Mouse (Mus musculus) lung, embryonic 16.5 days (tissue): ENCODE results near the gene Rnf207. TPM values are rescaled to one million over a fixed set of nuclear protein-coding genes. Genes with fewer than 3 reads are reported as not detected.

Experiments used
- ATAC-seq: fragments of 200-750 bp; cut with Nextera tagmentation; 2 replicates; pipeline ENCODE4 v1.8.0; 2017; ENCODE audit warnings: low read depth, mild to moderate bottlenecking, moderate library complexity
- H3K27ac ChIP-seq: fragments of 300-500 bp; sonication (generic); 2 replicates; pipeline ENCODE4 v1.5.1; 2014; ENCODE audit warnings: mild to moderate bottlenecking, control low read depth, low read length
- H3K27me3 ChIP-seq: fragments of 300-500 bp; sonication (generic); 2 replicates; pipeline ENCODE4 v1.6.1; 2014; ENCODE audit warnings: low read depth, low read length, mixed read lengths; ENCODE audit not compliant: control insufficient read depth, insufficient read depth
- H3K36me3 ChIP-seq: fragments of 300-500 bp; sonication (generic); 2 replicates; pipeline ENCODE4 v1.6.1; 2014; ENCODE audit warnings: low read length; ENCODE audit not compliant: control insufficient read depth, insufficient read depth
- H3K4me1 ChIP-seq: fragments of 300-500 bp; sonication (generic); replicated peaks from 2 replicates; pipeline ENCODE4 v1.6.1; 2014; ENCODE audit warnings: low read length, mixed read lengths; ENCODE audit not compliant: control insufficient read depth, insufficient read depth
- H3K4me2 ChIP-seq: fragments of 300-500 bp; sonication (generic); 2 replicates; pipeline ENCODE4 v1.6.1; 2014; ENCODE audit warnings: low read depth, low read length, control low read depth
- H3K4me3 ChIP-seq: fragments of 300-500 bp; sonication (generic); 2 replicates; pipeline ENCODE4 v1.5.1; 2014; ENCODE audit warnings: mild to moderate bottlenecking, low read length, control low read depth
- H3K9ac ChIP-seq: fragments of 300-500 bp; sonication (generic); 2 replicates; pipeline ENCODE4 v1.6.1; 2014; ENCODE audit warnings: low read length, control low read depth
- H3K9me3 ChIP-seq: fragments of 300-500 bp; sonication (generic); 2 replicates; pipeline ENCODE4 v1.6.1; 2016; ENCODE audit warnings: low read length; ENCODE audit not compliant: control insufficient read depth
- WGBS: fragments of 180-500 bp; shearing (Covaris S2); extraction: QIAGEN DNeasy Blood & Tissue Kit; methylation state at CpG from one replicate; pipeline ENCODE4 v1.1.7; 2014; 5-methylcytosine and 5-hydroxymethylcytosine counted together
- polyA plus RNA-seq: library from polyadenylated mRNA; unstranded; fragments of >200 nt; fragmentation: Nextera tagmentation; extraction: Ambion mirVana; gene quantifications from 2 replicates; pipeline ENCODE4 v1.2.1, GENCODE M21; 2015

Gene Rnf207
- polyA plus RNA-seq, 1 experiment from 2014 or later: 2.5 TPM

DNA sequence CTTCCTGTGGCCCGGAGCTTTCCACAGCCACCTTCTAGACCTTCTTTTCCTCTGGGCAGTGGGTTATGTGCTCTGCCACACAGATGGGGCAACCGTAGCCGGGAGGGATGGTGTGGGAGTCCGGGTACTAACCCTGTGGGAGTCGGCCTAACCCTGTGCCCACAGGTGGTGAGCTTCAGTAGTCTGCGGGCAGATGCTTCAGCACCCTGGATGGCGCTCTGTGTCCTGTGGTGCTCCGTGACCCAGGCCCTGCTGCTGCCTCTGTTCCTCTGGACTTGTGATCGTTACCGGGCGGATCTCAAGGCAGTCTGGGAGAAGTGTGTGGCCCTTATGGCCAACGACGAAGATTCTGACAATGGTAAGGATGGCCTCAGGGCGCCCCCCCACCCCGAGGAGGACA lies 37.2 kb downstream of the Rnf207 start:
- peaks cover 16% of the 10 kb centered on the region for H3K4me1 ChIP-seq
- H3K27me3 ChIP-seq: peaks cover 63% of the 10 kb centered on the region
- H3K9ac ChIP-seq: no peak overlapping the region
- H3K4me2 ChIP-seq: no peak overlapping the region
- H3K27ac ChIP-seq: no peak overlapping the region
- peaks cover 4% of the 10 kb centered on the region; the same call in 1 of the 2 replicates for H3K36me3 ChIP-seq
- WGBS: 59% methylated on average over 15 of the region's 15 CpGs
- ATAC-seq: no peak
- H3K4me3 ChIP-seq: no peak overlapping the region
- H3K9me3 ChIP-seq: no peaks in the 10 kb centered on the region

- no peak for ATAC-seq
- Histone ChIP-seq H3K4me3 (no peak overlapping the region), H3K27ac (no peak overlapping the region), H3K4me1 (peaks cover 17% of the 10 kb centered on the region), H3K36me3 (peaks cover 4% of the 10 kb centered on the region; the same call in 1 of the 2 replicates), H3K27me3 (peaks cover 40% of the 10 kb centered on the region), H3K9me3 (no peaks in the 10 kb centered on the region), H3K9ac (no peak overlapping the region), H3K4me2 (no peak overlapping the region)
- 84% methylated on average over 23 of the region's 23 CpGs for whole genome bisulfite sequencing
These were observed 39.8 kb downstream of the Rnf207 start for GRCm38 (mm10) chr4:152278986-152279385.

DNA sequence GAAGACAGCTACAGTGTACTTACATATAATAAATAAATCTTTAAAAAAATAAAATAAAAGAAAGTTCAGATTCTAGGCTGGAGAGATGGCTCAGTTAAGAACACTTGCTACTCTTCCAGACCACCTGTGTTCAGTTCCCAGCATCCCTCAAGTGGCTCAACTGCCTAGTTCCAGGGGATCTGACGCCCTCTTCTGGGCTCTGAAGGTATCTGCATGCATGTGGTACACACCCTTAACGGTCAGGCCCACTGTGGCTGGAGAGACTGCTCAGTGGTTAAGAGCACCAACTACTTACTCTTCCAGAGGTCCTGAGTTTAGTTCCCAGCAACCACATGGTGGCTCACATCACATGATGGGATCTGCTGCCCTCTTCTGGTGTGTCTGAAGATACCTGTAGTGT lies 40.9 kb downstream of the Rnf207 start:
- no peak for ATAC-seq
- H3K27me3 ChIP-seq: peaks cover 30% of the 10 kb centered on the region
- peaks cover 4% of the 10 kb centered on the region; the same call in 1 of the 2 replicates for H3K36me3 ChIP-seq
- H3K9me3 ChIP-seq: no peaks in the 10 kb centered on the region
- no peak overlapping the region for H3K4me2 ChIP-seq
- H3K27ac ChIP-seq: no peak overlapping the region
- 70% methylated on average over 2 of the region's 2 CpGs for WGBS
- H3K9ac ChIP-seq: no peak overlapping the region
- H3K4me3 ChIP-seq: no peak overlapping the region
- H3K4me1 ChIP-seq: peaks cover 11% of the 10 kb centered on the region

GRCm38 (mm10) chr4:152276389-152277347 lies 42.1 kb downstream of the Rnf207 start:
- 46% methylated on average over 10 of the region's 10 CpGs for WGBS
- Histone ChIP-seq H3K4me1 (peaks cover 15% of the 10 kb centered on the region), H3K9me3 (no peaks in the 10 kb centered on the region), H3K4me2 (no peak overlapping the region), H3K36me3 (peaks cover 4% of the 10 kb centered on the region; the same call in 1 of the 2 replicates), H3K27me3 (peaks cover 17% of the 10 kb centered on the region), H3K9ac (no peak overlapping the region), H3K27ac (no peak overlapping the region), H3K4me3 (no peak overlapping the region)
- no peak for ATAC-seq

GRCm38 (mm10) chr4:152274681-152275131 lies 44.1 kb downstream of the Rnf207 start:
- peak overlapping the region; percentile 92 for H3K4me2 ChIP-seq

GRCm38 (mm10) chr4:152273621-152274236 lies 45.1 kb downstream of the Rnf207 start, which contains the start of gene Gpr153:
Gpr153 (plus strand) TSS chr4:152274232.
- no peaks in the 10 kb centered on the region for H3K36me3 ChIP-seq
- peak; percentile 78 for ATAC-seq
- peak within 1 kb of the TSS; percentile 90 for H3K27ac ChIP-seq
- 2% methylated on average over 30 of the region's 48 CpGs for WGBS
- peak within 1 kb of the TSS; percentile 78 for H3K9ac ChIP-seq
- H3K4me2 ChIP-seq: peak within 1 kb of the TSS; percentile 92
- H3K27me3 ChIP-seq: peaks cover 3% of the 10 kb centered on the region
- peaks cover 19% of the 10 kb centered on the region for H3K4me1 ChIP-seq
- no peaks in the 10 kb centered on the region for H3K9me3 ChIP-seq
- H3K4me3 ChIP-seq: peak within 1 kb of the TSS; percentile 75

More at GRCm38 (mm10) chr4:152274681-152275131, 44.1 kb downstream of the Rnf207 start:
- WGBS: 2% methylated on average over 20 of the region's 20 CpGs
- no peaks in the 10 kb centered on the region for H3K9me3 ChIP-seq
- peak overlapping the region; percentile 75 for H3K4me3 ChIP-seq
- ATAC-seq: peak; percentile 50
- peaks cover 3% of the 10 kb centered on the region for H3K27me3 ChIP-seq
- no peaks in the 10 kb centered on the region for H3K36me3 ChIP-seq
- peak overlapping the region; percentile 78 for H3K9ac ChIP-seq
- peak overlapping the region; percentile 90 for H3K27ac ChIP-seq
- H3K4me1 ChIP-seq: peaks cover 19% of the 10 kb centered on the region

DNA sequence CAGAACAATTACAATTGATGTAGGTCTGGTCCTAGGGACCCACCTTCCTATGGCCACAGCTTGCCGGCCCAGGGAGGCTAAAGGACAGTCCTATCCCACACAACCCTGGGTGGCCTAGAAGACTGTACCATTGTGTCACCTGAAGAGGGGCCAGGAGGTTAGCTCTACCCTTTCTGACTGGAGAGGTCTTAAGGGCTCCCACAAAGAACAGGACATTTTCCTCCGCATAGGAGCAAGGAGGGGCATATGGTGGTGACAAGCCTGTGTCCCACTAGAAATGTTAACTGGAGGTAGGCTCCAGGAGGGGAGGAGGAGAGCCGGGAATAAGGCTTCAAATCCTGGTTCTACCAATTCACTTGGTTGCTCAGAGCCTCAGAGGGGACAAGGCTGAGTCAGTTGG lies 45.6 kb downstream of the Rnf207 start:
- no peak overlapping the region for H3K4me3 ChIP-seq
- peak overlapping the region; percentile 90 for H3K27ac ChIP-seq
- 34% methylated on average over 3 of the region's 3 CpGs for WGBS
- no peak overlapping the region for H3K4me2 ChIP-seq
- no peaks in the 10 kb centered on the region for H3K36me3 ChIP-seq
- no peaks in the 10 kb centered on the region for H3K9me3 ChIP-seq
- 0 out of 2 replicates have a peak, but pooled peaks have one; percentile 1 for ATAC-seq
- H3K4me1 ChIP-seq: peaks cover 19% of the 10 kb centered on the region
- peaks cover 3% of the 10 kb centered on the region for H3K27me3 ChIP-seq
- no peak overlapping the region for H3K9ac ChIP-seq

GRCm38 (mm10) chr4:152272449-152273049 lies 46.2 kb downstream of the Rnf207 start:
- ATAC-seq: peak; percentile 67
- no peak overlapping the region for H3K9ac ChIP-seq
- no peak overlapping the region for H3K4me3 ChIP-seq
- no peaks in the 10 kb centered on the region for H3K36me3 ChIP-seq
- no peaks in the 10 kb centered on the region for H3K9me3 ChIP-seq
- peaks cover 3% of the 10 kb centered on the region for H3K27me3 ChIP-seq
- peak overlapping the region; percentile 90 for H3K27ac ChIP-seq
- H3K4me2 ChIP-seq: no peak overlapping the region
- 21% methylated on average over 9 of the region's 9 CpGs for WGBS
- peaks cover 23% of the 10 kb centered on the region for H3K4me1 ChIP-seq
